Mouse (Mus musculus): ENCODE data around the gene Ggn. TPM values are rescaled to one million over a fixed set of nuclear protein-coding genes. Genes with fewer than 3 reads are reported as not detected.

Gene Ggn
- total RNA-seq (2023): not detected

GRCm38 (mm10) chr7:29170066-29170754 lies at the start of gene Ggn, which contains the start of gene Spred3:
TSS of gene Ggn (plus strand) at chr7:29170210.
TSS of gene Spred3 (minus strand) at chr7:29170411.

GRCm38 (mm10) chr7:29124970-29125369 lies 45.0 kb upstream of the Ggn start, which contains the start of gene Ryr1:
TSS of gene Ryr1 (minus strand) at chr7:29125179.

GRCm38 (mm10) chr7:29134693-29135386 lies 35.2 kb upstream of the Ggn start, which contains the start of gene Rasgrp4:
TSS of gene Rasgrp4 (plus strand) at chr7:29134851.

GRCm38 (mm10) chr7:29155838-29156782 lies 13.9 kb upstream of the Ggn start, which contains the start of gene Fam98c:
TSS of gene Fam98c (minus strand) at chr7:29156234.

GRCm38 (mm10) chr7:29180077-29180853 lies 10.3 kb downstream of the Ggn start, which contains the start of gene Psmd8:
TSS of gene Psmd8 (minus strand) at chr7:29180701.

GRCm38 (mm10) chr7:29213675-29214082 lies 43.7 kb downstream of the Ggn start, which contains the start of gene Catsperg1:
TSS of gene Catsperg1 (minus strand) at chr7:29214035.

Other genes starting within 250 kb of the Ggn start
- gene Actn4, start 207.9 kb upstream of the Ggn start, total RNA-seq (2023): 100 to 1,000 TPM; 149 to 152 TPM
- gene Eif3k, start 188.3 kb upstream of the Ggn start, total RNA-seq (2023): 100 to 1,000 TPM; 313 to 319 TPM
- gene Map4k1, start 188.2 kb upstream of the Ggn start, total RNA-seq (2023): 10 to 100 TPM; 95.0 to 97.3 TPM
- gene Ryr1, start 45.0 kb upstream of the Ggn start, total RNA-seq (2023): under 1 TPM; 0.03 TPM
- gene Rasgrp4, start 35.4 kb upstream of the Ggn start, total RNA-seq (2023): 1 to 10 TPM; 2.1 to 2.3 TPM
- 10 to 100 TPM; 35.8 to 38.2 TPM for gene Fam98c, start 14.0 kb upstream of the Ggn start, total RNA-seq (2023)
- 1 to 10 TPM; 1.3 to 4.0 TPM for gene Spred3, start 201 bp downstream of the Ggn start, total RNA-seq (2023)
- gene Psmd8, start 10.5 kb downstream of the Ggn start, total RNA-seq (2023): 100 to 1,000 TPM; 133 to 146 TPM
- under 1 TPM; 0.67 to 0.89 TPM for gene Catsperg1, start 43.8 kb downstream of the Ggn start, total RNA-seq (2023)
- 1 to 10 TPM in 1 of 2 experiments, under 1 TPM in 1; 0.50 to 1.2 TPM for gene Kcnk6, start 62.3 kb downstream of the Ggn start, total RNA-seq (2023)
- gene Yif1b, start 68.1 kb downstream of the Ggn start, total RNA-seq (2023): 10 to 100 TPM; 23.8 to 24.2 TPM
- gene 2200002D01Rik, start 78.3 kb downstream of the Ggn start, total RNA-seq (2023): 1 to 10 TPM; 3.1 to 5.9 TPM
- gene Spint2, start 111.7 kb downstream of the Ggn start, total RNA-seq (2023): 10 to 100 TPM; 72.2 to 76.1 TPM
- not detected for gene Ppp1r14a, start 119.1 kb downstream of the Ggn start, total RNA-seq (2023)
- gene Dpf1, start 133.7 kb downstream of the Ggn start, total RNA-seq (2023): not detected